Mouse (Mus musculus) cerebellum, adult 18-20 months (tissue): Measurements from ENCODE around the gene Atf4.

ENCODE experiments used
- DNase-seq, 2 experiments: peaks; one replicate each; pipeline ENCODE4 v3.0.0; 2021

The Atf4 gene

DNA sequence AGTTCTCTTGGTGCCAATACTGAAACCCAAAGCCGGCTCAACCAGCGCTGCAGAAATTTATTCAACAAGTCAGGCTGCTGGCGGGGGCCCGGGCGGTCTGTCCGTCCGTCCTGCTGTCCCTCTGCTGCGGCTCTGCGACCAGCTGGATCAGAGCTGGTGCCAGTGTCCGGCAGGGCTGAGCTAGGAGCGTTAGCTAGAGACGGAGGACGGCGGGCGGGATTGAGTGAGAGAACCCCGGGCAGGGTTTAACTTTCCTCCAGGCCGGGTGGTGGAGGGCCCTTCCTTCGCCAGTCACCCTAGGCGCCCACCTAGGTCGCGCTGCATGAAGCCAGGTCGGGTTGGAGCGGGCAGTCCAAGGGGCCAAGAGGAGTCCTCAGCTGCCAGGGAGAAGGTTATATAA, 33.1 kb downstream of the Atf4 start:
- peak; percentile 69 to 75 for DNase-seq

DNA sequence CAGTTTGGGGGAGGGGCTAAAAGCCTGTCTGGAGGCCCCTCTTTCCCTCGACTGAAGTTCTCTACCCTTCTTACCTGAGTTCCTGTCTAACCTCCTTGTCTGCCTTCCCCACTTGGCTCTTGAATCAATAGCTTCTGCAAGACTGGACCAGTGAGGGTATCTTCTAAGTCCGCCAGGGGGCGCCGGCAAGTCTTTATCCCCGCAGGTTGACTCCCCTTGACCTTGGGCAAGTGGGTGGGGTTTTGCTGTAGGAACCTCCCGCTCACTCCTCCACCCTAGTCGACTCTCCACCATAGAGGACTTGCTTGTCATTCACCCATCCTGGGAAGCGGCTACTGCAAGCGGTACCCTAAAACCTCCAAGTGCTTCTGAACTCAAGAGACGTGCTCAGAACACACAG, 34.5 kb downstream of the Atf4 start:
- peak; percentile 83 to 84 for DNase-seq

DNA sequence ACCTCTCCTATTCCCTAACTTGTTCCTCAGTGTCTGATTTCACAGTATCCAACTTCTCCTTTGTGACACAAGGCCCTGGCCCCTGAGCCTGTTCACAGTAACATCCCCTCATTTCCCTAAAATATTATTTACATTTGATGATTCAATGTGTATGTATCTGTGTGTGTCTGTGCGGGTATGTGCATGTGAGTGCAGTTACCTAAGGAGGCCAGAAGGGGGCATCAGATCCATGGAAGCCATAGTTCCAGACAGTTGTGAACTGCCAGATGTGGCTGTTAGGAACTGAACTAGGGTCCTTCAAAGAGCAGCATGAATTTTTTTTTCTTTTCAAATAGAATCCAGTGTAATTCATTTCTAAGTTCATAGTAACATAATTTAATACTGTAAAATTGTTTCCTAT, 42.2 kb downstream of the Atf4 start:
- DNase-seq, result no peak

DNA sequence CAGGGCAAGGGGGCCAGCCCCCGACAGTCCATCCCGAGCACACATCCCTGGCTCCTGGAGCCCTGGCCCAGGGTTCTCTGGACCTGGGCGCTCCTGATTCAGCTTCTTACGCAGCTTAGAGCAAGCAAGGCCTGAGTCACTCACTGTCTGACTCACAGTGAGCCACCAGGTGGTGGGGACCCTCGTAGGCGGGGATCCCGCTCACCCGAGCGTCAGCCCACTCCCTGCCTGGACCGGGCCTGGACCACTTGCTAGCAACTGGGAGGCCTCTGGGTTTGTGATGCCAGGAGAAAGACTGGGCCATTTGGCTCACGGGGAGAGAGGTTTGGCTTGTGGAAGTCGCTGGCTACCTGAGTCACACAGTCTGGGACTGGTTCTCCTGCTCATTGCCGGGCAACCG, 48.8 kb downstream of the Atf4 start:
- peak; percentile 58 to 67 for DNase-seq

DNA sequence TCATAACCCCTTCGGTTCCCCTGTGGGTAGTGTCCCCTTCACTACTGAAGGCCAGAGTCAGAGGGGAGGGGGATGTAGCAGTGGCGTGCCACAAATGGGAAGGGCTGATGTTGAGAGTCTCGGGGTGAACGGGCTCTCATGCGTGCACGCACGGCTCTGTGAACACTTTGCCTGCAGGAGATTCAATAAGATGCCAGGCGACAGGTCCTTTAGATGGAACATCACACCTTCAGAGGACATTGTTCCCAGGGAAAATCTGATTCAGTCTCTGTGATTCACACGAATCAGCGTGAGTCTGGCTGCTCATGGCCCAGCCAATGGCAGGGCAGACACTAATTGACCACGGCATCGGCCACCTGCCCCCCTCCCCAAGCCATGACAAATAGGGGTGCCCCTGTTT, 49.2 kb downstream of the Atf4 start:
- DNase-seq, result no peak

DNA sequence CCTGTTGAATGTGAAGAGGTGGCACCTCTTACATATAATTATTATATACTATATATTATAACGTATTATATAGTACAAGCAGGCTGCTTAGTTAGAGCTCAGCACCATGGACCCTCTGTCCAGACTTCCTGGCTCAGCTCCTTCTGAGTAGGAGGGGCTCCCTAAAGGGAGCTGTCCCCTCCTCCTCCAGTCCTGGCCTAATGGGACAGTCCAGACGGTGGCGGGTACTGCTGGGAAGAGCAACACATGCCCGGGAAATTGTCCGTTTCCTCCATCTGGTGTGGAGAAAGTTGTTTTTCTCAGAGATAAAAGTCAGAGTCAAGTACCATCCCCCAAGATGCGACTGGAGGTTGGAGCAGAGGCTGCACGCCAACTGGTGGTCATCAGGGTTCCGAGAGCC, 51.2 kb downstream of the Atf4 start:
- DNase-seq, result peak in 1 of 2 experiments; percentile 60
